Mouse (Mus musculus): ENCODE results near the gene Ier5. TPM values are rescaled to one million over a fixed set of nuclear protein-coding genes. Genes with fewer than 3 reads are reported as not detected.

The Ier5 gene
- polyA plus RNA-seq, 1 experiment from 2014 or later, result 15.1 TPM

- H3K36me3 ChIP-seq (ENCODE audit: insufficient read depth), result no peaks in the 10 kb centered on the region
- H3K27me3 ChIP-seq (ENCODE audit: insufficient read depth, low read length), result no peaks in the 10 kb centered on the region
- DNase-seq, result no peak
- no peak overlapping the region for H3K4me2 ChIP-seq
- no peak for TF ChIP-seq CTCF (IDR thresholded peaks at IDR 0.05; ENCODE audit: low read depth)
- WGBS, result 30% methylated on average over 6 of the region's 6 CpGs
- no peak overlapping the region for H3K9ac ChIP-seq
- no peak overlapping the region for H3K27ac ChIP-seq (ENCODE audit: low read depth)
- ATAC-seq (ENCODE audit: insufficient read depth), result no peak
- peaks cover 55% of the 10 kb centered on the region for H3K4me1 ChIP-seq (ENCODE audit: insufficient read depth)
- H3K4me3 ChIP-seq (ENCODE audit: low read depth, low read length), result no peak overlapping the region
- no peaks in the 10 kb centered on the region for H3K9me3 ChIP-seq (ENCODE audit: low read depth, low read length)
Measured at GRCm38 (mm10) chr1:155054366-155054965, 45.0 kb downstream of the Ier5 start.

GRCm38 (mm10) chr1:155053296-155053695, 46.1 kb downstream of the Ier5 start:
- Histone ChIP-seq H3K9me3 (ENCODE audit: low read depth, low read length) (no peaks in the 10 kb centered on the region), H3K4me3 (ENCODE audit: low read depth, low read length) (no peak overlapping the region), H3K27ac (ENCODE audit: low read depth) (peak overlapping the region; percentile 86), H3K27me3 (ENCODE audit: insufficient read depth, low read length) (no peaks in the 10 kb centered on the region), H3K36me3 (ENCODE audit: insufficient read depth) (no peaks in the 10 kb centered on the region), H3K9ac (peak overlapping the region; percentile 26; the same call in 1 of the 2 replicates), H3K4me1 (ENCODE audit: insufficient read depth) (peaks cover 57% of the 10 kb centered on the region), H3K4me2 (no peak overlapping the region)
- DNase-seq (no peak), ATAC-seq (ENCODE audit: insufficient read depth) (no peak)
- WGBS, result 75% methylated on average over 1 of the region's 1 CpGs
- no peak for TF ChIP-seq CTCF (IDR thresholded peaks at IDR 0.05; ENCODE audit: low read depth)

GRCm38 (mm10) chr1:155052761-155053166, 46.7 kb downstream of the Ier5 start:
- peak; percentile 58 for DNase-seq
- no peak for TF ChIP-seq CTCF (IDR thresholded peaks at IDR 0.05; ENCODE audit: low read depth)

GRCm38 (mm10) chr1:155052131-155052760, 47.2 kb downstream of the Ier5 start:
- ATAC-seq (ENCODE audit: insufficient read depth) (peak; percentile 36), DNase-seq (no peak)
- no peaks in the 10 kb centered on the region for H3K36me3 ChIP-seq (ENCODE audit: insufficient read depth)
- no peak overlapping the region for H3K4me3 ChIP-seq (ENCODE audit: low read depth, low read length)
- 32% methylated on average over 4 of the region's 4 CpGs for WGBS
- no peaks in the 10 kb centered on the region for H3K27me3 ChIP-seq (ENCODE audit: insufficient read depth, low read length)
- no peak overlapping the region for H3K9ac ChIP-seq
- H3K27ac ChIP-seq (ENCODE audit: low read depth), result peak overlapping the region; percentile 86
- no peak for TF ChIP-seq CTCF (IDR thresholded peaks at IDR 0.05; ENCODE audit: low read depth)
- H3K4me1 ChIP-seq (ENCODE audit: insufficient read depth), result peaks cover 57% of the 10 kb centered on the region
- H3K9me3 ChIP-seq (ENCODE audit: low read depth, low read length), result no peaks in the 10 kb centered on the region
- peak overlapping the region; percentile 20; the same call in 1 of the 2 replicates for H3K4me2 ChIP-seq

More at GRCm38 (mm10) chr1:155052761-155053166, 46.7 kb downstream of the Ier5 start:
- H3K4me3 ChIP-seq (ENCODE audit: low read depth, low read length), result no peak overlapping the region
- no peaks in the 10 kb centered on the region for H3K36me3 ChIP-seq (ENCODE audit: insufficient read depth)
- peak overlapping the region; percentile 86 for H3K27ac ChIP-seq (ENCODE audit: low read depth)
- no peaks in the 10 kb centered on the region for H3K27me3 ChIP-seq (ENCODE audit: insufficient read depth, low read length)
- peak; percentile 18 for ATAC-seq (ENCODE audit: insufficient read depth)
- no peak overlapping the region; the same call in 1 of the 2 replicates for H3K9ac ChIP-seq
- no peaks in the 10 kb centered on the region for H3K9me3 ChIP-seq (ENCODE audit: low read depth, low read length)
- H3K4me1 ChIP-seq (ENCODE audit: insufficient read depth), result peaks cover 57% of the 10 kb centered on the region
- WGBS, result 12% methylated on average over 9 of the region's 9 CpGs
- 0 out of 2 replicates have a peak overlapping the region, but pooled peaks have one; percentile 20 for H3K4me2 ChIP-seq

- 23% methylated on average over 10 of the region's 10 CpGs for WGBS
- ATAC-seq (ENCODE audit: insufficient read depth), result peak; percentile 53
Measured at GRCm38 (mm10) chr1:155051701-155052127, 47.7 kb downstream of the Ier5 start.

GRCm38 (mm10) chr1:155050897-155051592, 48.4 kb downstream of the Ier5 start:
- 84% methylated on average over 9 of the region's 9 CpGs for WGBS
- no peak overlapping the region for H3K4me3 ChIP-seq (ENCODE audit: low read depth, low read length)
- DNase-seq (no peak), ATAC-seq (ENCODE audit: insufficient read depth) (peak; percentile 6)
- no peak for TF ChIP-seq CTCF (IDR thresholded peaks at IDR 0.05; ENCODE audit: low read depth)
- H3K9me3 ChIP-seq (ENCODE audit: low read depth, low read length), result no peaks in the 10 kb centered on the region
- peak overlapping the region; percentile 86 for H3K27ac ChIP-seq (ENCODE audit: low read depth)
- H3K4me2 ChIP-seq, result no peak overlapping the region
- H3K4me1 ChIP-seq (ENCODE audit: insufficient read depth), result peaks cover 49% of the 10 kb centered on the region
- no peaks in the 10 kb centered on the region for H3K27me3 ChIP-seq (ENCODE audit: insufficient read depth, low read length)
- no peak overlapping the region for H3K9ac ChIP-seq
- no peaks in the 10 kb centered on the region for H3K36me3 ChIP-seq (ENCODE audit: insufficient read depth)

More at GRCm38 (mm10) chr1:155051701-155052127, 47.7 kb downstream of the Ier5 start:
- H3K9ac ChIP-seq, result no peak overlapping the region
- no peak overlapping the region for H3K4me3 ChIP-seq (ENCODE audit: low read depth, low read length)
- H3K27ac ChIP-seq (ENCODE audit: low read depth), result peak overlapping the region; percentile 86
- H3K27me3 ChIP-seq (ENCODE audit: insufficient read depth, low read length), result no peaks in the 10 kb centered on the region
- H3K4me1 ChIP-seq (ENCODE audit: insufficient read depth), result peaks cover 55% of the 10 kb centered on the region
- H3K36me3 ChIP-seq (ENCODE audit: insufficient read depth), result no peaks in the 10 kb centered on the region
- no peaks in the 10 kb centered on the region for H3K9me3 ChIP-seq (ENCODE audit: low read depth, low read length)
- peak; percentile 84 for DNase-seq
- peak overlapping the region; percentile 20; the same call in 1 of the 2 replicates for H3K4me2 ChIP-seq
- TF ChIP-seq CTCF (IDR thresholded peaks at IDR 0.05; ENCODE audit: low read depth), result peak; percentile 33

GRCm38 (mm10) chr1:155050174-155050573, 49.3 kb downstream of the Ier5 start:
- no peaks in the 10 kb centered on the region for H3K27me3 ChIP-seq (ENCODE audit: insufficient read depth, low read length)
- DNase-seq, result peak; percentile 76
- peak; percentile 19; the same call in 1 of the 2 replicates for ATAC-seq (ENCODE audit: insufficient read depth)
- 48% methylated on average over 5 of the region's 5 CpGs for WGBS
- H3K9me3 ChIP-seq (ENCODE audit: low read depth, low read length), result no peaks in the 10 kb centered on the region
- peak overlapping the region; percentile 36; the same call in 1 of the 2 replicates for H3K27ac ChIP-seq (ENCODE audit: low read depth)
- no peak for TF ChIP-seq CTCF (IDR thresholded peaks at IDR 0.05; ENCODE audit: low read depth)
- H3K4me2 ChIP-seq, result no peak overlapping the region
- peaks cover 45% of the 10 kb centered on the region for H3K4me1 ChIP-seq (ENCODE audit: insufficient read depth)
- H3K36me3 ChIP-seq (ENCODE audit: insufficient read depth), result no peaks in the 10 kb centered on the region
- no peak overlapping the region for H3K9ac ChIP-seq
- no peak overlapping the region for H3K4me3 ChIP-seq (ENCODE audit: low read depth, low read length)
